Mouse (Mus musculus) ES-Bruce4 (cell line): ENCODE measurements around the gene Spryd3. TPM values are rescaled to one million over a fixed set of nuclear protein-coding genes. Genes with fewer than 3 reads are reported as not detected.

Source experiments
- H3K27ac ChIP-seq: 2 replicates; pipeline ENCODE4 v1.5.1; 2012; ENCODE audit warnings: low read length, inconsistent platforms; ENCODE audit not compliant: insufficient read depth
- H3K27me3 ChIP-seq: 2 replicates; pipeline ENCODE4 v1.6.1; 2012; ENCODE audit warnings: mild to moderate bottlenecking, low read length, inconsistent platforms; ENCODE audit not compliant: control insufficient read depth, poor library complexity, insufficient read depth, severe bottlenecking
- H3K36me3 ChIP-seq: 2 replicates; pipeline ENCODE4 v1.6.1; 2012; ENCODE audit warnings: inconsistent platforms, mild to moderate bottlenecking, low read length, moderate library complexity; ENCODE audit not compliant: control insufficient read depth, poor library complexity, insufficient read depth, severe bottlenecking
- H3K4me1 ChIP-seq: one replicate; pipeline ENCODE4 v1.8.1; 2011; ENCODE audit warnings: low read length; ENCODE audit not compliant: control insufficient read depth, insufficient read depth
- H3K4me3 ChIP-seq: 2 replicates; pipeline ENCODE4 v1.5.1; 2011; ENCODE audit warnings: low read depth, mild to moderate bottlenecking, low read length
- H3K9ac ChIP-seq: 2 replicates; pipeline ENCODE4 v1.6.1; 2012; ENCODE audit warnings: low read depth, mild to moderate bottlenecking, inconsistent platforms; ENCODE audit not compliant: poor library complexity, severe bottlenecking
- H3K9me3 ChIP-seq: replicated peaks from 2 replicates; pipeline ENCODE4 v1.6.1; 2012; ENCODE audit warnings: mild to moderate bottlenecking, low read length, inconsistent platforms; ENCODE audit not compliant: control insufficient read depth, poor library complexity, insufficient read depth, severe bottlenecking
- CTCF ChIP-seq: IDR thresholded peaks from one replicate; pipeline ENCODE4 v1.8.1; 2011; ENCODE audit warnings: low read depth, low read length
- EP300 ChIP-seq: IDR thresholded peaks from 2 replicates; pipeline ENCODE4 v1.6.1; 2011; ENCODE audit warnings: low read depth, low read length; ENCODE audit not compliant: insufficient read depth
- POLR2A ChIP-seq: IDR thresholded peaks from one replicate; pipeline ENCODE4 v1.8.1; 2011; ENCODE audit warnings: low read length; ENCODE audit not compliant: insufficient read depth
- polyA plus RNA-seq: library from polyadenylated mRNA; stranded (reverse); fragments of >200 nt; gene quantifications from 2 replicates; pipeline ENCODE4 v1.2.4, GENCODE M21; 2011; ENCODE audit warnings: low read depth; ENCODE audit not compliant: missing spikeins, insufficient read depth, insufficient read length

The Spryd3 gene
- polyA plus RNA-seq, 1 experiment: 11.7 TPM

DNA sequence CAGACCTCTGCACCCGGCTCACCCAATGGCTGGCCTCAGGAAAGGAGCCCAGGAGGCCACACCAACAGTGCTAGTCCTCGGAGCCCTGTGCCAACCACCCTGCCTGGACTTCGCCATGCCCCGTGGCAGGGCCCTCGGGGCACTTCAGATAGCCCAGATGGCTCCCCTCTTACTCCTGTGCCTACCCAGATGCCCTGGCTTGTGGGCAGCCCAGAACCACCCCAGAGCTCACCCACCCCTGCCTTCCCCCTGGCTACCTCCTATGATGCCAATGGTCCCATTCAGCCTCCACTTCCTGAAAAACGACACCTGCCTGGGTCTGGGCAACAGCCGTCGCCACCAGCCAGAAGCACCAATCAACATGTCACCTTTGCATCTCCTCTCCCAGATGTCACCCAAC, 23.2 kb downstream of the Spryd3 start:
- Histone ChIP-seq H3K27me3 (no peaks in the 10 kb centered on the region), H3K27ac (no peak overlapping the region)

DNA sequence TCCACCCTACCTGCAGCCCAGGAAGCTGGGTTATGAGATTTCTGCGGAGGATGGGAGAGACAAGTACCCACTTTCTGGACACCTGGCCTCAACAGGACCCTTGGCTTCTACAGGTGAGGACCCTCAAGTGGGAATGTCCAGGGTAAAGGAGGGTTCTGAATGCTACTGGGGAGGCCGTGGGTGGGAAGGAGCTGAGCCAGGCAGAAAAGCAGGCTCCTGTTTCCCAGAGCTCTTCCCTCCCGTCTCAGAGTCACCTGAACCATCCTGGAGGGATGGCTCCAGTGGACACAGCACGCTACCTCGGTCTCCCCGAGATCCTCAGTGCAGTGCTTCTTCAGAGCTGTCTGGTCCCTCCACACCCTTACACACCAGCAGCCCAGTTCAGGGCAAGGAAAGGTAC, 23.9 kb downstream of the Spryd3 start:
- no peaks in the 10 kb centered on the region for H3K4me1 ChIP-seq
- no peak overlapping the region for H3K4me3 ChIP-seq
- no peaks in the 10 kb centered on the region for H3K27me3 ChIP-seq
- TF ChIP-seq EP300 (no peak), CTCF (no peak)
- no peaks in the 10 kb centered on the region for H3K36me3 ChIP-seq
- H3K9me3 ChIP-seq: no peaks in the 10 kb centered on the region
- no peak overlapping the region for H3K9ac ChIP-seq
- H3K27ac ChIP-seq: no peak overlapping the region

More for the DNA sequence above, 23.2 kb downstream of the Spryd3 start:
- Histone ChIP-seq H3K9me3 (no peaks in the 10 kb centered on the region), H3K9ac (no peak overlapping the region), H3K36me3 (no peaks in the 10 kb centered on the region), H3K4me1 (no peaks in the 10 kb centered on the region), H3K4me3 (no peak overlapping the region)
- no peak for TF ChIP-seq POLR2A
- no peak for TF ChIP-seq EP300
- TF ChIP-seq CTCF: no peak

DNA sequence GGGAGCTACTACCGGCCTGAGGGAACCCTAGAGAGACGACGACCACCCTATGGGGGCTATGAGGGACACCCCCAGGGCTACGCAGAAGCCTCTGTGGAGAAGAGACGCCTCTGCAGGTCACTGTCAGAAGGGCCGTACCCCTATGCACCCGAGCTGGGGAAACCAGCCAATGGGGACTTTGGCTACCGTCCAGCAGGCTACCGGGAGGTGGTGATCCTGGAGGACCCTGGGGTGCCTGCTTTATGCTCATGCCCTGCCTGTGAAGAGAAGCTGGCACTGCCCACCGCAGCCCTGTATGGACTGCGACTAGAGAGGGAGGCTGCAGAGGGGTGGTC, 24.6 kb downstream of the Spryd3 start:
- Histone ChIP-seq H3K27ac (no peak overlapping the region), H3K36me3 (no peaks in the 10 kb centered on the region), H3K4me3 (no peak overlapping the region; the same call in 1 of the 2 replicates)

DNA sequence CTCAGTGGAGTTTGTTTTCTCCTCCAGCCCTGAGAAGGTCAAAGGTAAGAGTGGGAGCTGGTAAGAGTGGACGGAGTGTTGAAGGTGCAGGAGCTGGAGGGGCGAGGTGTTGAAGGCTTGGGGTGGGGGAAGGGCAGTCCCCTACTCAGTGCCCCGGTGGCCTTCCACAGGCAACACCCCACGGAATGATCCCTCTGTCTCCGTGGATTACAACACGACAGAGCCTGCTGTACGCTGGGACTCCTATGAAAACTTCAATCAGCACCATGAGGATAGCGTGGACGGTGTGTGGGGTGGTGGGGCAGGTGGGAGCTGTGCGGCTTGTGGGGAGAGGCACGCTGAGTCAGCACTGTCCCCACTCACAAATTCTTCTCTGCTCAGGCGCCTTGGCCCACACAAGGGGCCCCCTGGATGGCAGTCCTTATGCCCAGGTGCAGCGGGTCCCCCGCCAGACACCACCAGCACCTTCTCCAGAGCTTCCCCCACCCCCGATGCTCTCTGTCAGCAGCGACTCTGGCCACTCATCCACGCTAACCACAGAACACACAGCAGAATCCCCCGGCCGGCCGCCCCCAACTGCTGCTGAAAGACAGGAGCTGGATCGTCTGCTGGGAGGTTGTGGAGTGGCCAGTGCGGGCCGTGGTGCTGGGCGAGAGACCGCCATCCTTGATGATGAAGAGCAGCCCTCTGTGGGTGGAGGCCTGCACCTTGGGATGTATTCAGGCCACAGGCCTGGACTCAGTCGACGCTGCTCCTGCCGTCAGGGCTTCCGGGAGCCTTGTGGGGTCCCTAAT, 25.1 kb downstream of the Spryd3 start:
- no peaks in the 10 kb centered on the region for H3K36me3 ChIP-seq

More for the DNA sequence above, 24.6 kb downstream of the Spryd3 start:
- no peaks in the 10 kb centered on the region for H3K27me3 ChIP-seq
- TF ChIP-seq CTCF: no peak
- no peak for TF ChIP-seq EP300
- no peak for TF ChIP-seq POLR2A
- no peaks in the 10 kb centered on the region for H3K9me3 ChIP-seq
- no peaks in the 10 kb centered on the region for H3K4me1 ChIP-seq
- 0 out of 2 replicates have a peak overlapping the region, but pooled peaks have one; percentile 10 for H3K9ac ChIP-seq

GRCm38 (mm10) chr15:102110271-102110670, 25.8 kb downstream of the Spryd3 start:
- no peak for TF ChIP-seq POLR2A
- no peak for TF ChIP-seq EP300
- no peak for TF ChIP-seq CTCF
- Histone ChIP-seq H3K36me3 (no peaks in the 10 kb centered on the region), H3K9me3 (no peaks in the 10 kb centered on the region), H3K4me3 (no peak overlapping the region), H3K4me1 (no peaks in the 10 kb centered on the region), H3K9ac (no peak overlapping the region), H3K27me3 (no peaks in the 10 kb centered on the region), H3K27ac (no peak overlapping the region)

More for the DNA sequence above, 25.1 kb downstream of the Spryd3 start:
- H3K4me1 ChIP-seq: no peaks in the 10 kb centered on the region
- peak overlapping the region; percentile 21; the same call in 1 of the 2 replicates for H3K4me3 ChIP-seq
- H3K27me3 ChIP-seq: no peaks in the 10 kb centered on the region
- no peak for TF ChIP-seq EP300
- 0 out of 2 replicates have a peak overlapping the region, but pooled peaks have one; percentile 10 for H3K9ac ChIP-seq
- no peak overlapping the region for H3K27ac ChIP-seq
- no peaks in the 10 kb centered on the region for H3K9me3 ChIP-seq

- Histone ChIP-seq H3K27me3 (no peaks in the 10 kb centered on the region), H3K9ac (no peak overlapping the region), H3K4me1 (peaks cover 5% of the 10 kb centered on the region), H3K27ac (no peak overlapping the region), H3K4me3 (no peak overlapping the region), H3K9me3 (no peaks in the 10 kb centered on the region), H3K36me3 (no peaks in the 10 kb centered on the region)
- TF ChIP-seq CTCF: peak; percentile 94
- no peak for TF ChIP-seq POLR2A
- no peak for TF ChIP-seq EP300
These were observed 27.1 kb downstream of the Spryd3 start for GRCm38 (mm10) chr15:102108651-102109525.
